Mouse (Mus musculus) heart, embryonic 16.5 days (tissue): ENCODE measurements around the gene Krt17. TPM values are rescaled to one million over a fixed set of nuclear protein-coding genes. Genes with fewer than 3 reads are reported as not detected.
"Not testable (repeated sequence)": the region's sequence is repeated elsewhere in the genome, so short reads cannot be mapped to it uniquely, and the experiment has no call there.

Experiments used
- ATAC-seq: fragments of 200-750 bp; cut with Nextera tagmentation; replicated peaks from 2 replicates; pipeline ENCODE4 v1.8.0; 2017; ENCODE audit warnings: moderate number of reproducible peaks; ENCODE audit not compliant: insufficient read depth, low FRiP score; ENCODE audit errors: extremely low read depth
- H3K27ac ChIP-seq: fragments of 300-500 bp; sonication (generic); 2 replicates; pipeline ENCODE4 v1.5.1; 2014; ENCODE audit warnings: mild to moderate bottlenecking, low read length, control low read depth, moderate library complexity
- H3K27me3 ChIP-seq: fragments of 300-500 bp; sonication (generic); 2 replicates; pipeline ENCODE4 v1.6.1; 2014; ENCODE audit warnings: low read length, mixed read lengths; ENCODE audit not compliant: control insufficient read depth, insufficient read depth
- H3K36me3 ChIP-seq: fragments of 300-500 bp; sonication (generic); 2 replicates; pipeline ENCODE4 v1.6.1; 2014; ENCODE audit not compliant: control insufficient read depth, insufficient read depth
- H3K4me1 ChIP-seq: fragments of 300-500 bp; sonication (generic); 2 replicates; pipeline ENCODE4 v1.6.1; 2014; ENCODE audit warnings: low read length, mixed read lengths; ENCODE audit not compliant: control insufficient read depth, insufficient read depth
- H3K4me2 ChIP-seq: fragments of 300-500 bp; sonication (generic); 2 replicates; pipeline ENCODE4 v1.6.1; 2014; ENCODE audit warnings: low read depth, mild to moderate bottlenecking, control low read depth, low read length
- H3K4me3 ChIP-seq: fragments of 300-500 bp; sonication (generic); 2 replicates; pipeline ENCODE4 v1.5.1; 2014; ENCODE audit warnings: mild to moderate bottlenecking, control low read depth, low read length
- H3K9ac ChIP-seq: fragments of 300-500 bp; sonication (generic); 2 replicates; pipeline ENCODE4 v1.6.1; 2014; ENCODE audit warnings: low read length, control low read depth
- H3K9me3 ChIP-seq: fragments of 300-500 bp; sonication (generic); replicated peaks from 2 replicates; pipeline ENCODE4 v1.6.1; 2016; ENCODE audit warnings: low read length; ENCODE audit not compliant: control insufficient read depth
- WGBS: fragments of 180-500 bp; shearing (Covaris S2); extraction: QIAGEN DNeasy Blood & Tissue Kit; methylation state at CpG from one replicate; pipeline ENCODE4 v1.1.7; 2014; 5-methylcytosine and 5-hydroxymethylcytosine counted together
- polyA plus RNA-seq: library from polyadenylated mRNA; unstranded; fragments of >200 nt; fragmentation: Nextera tagmentation; extraction: Ambion mirVana; gene quantifications from 2 replicates; pipeline ENCODE4 v1.2.1, GENCODE M21; 2015

Krt17 gene
- polyA plus RNA-seq, 1 experiment from 2014 or later = 58.5 TPM

DNA sequence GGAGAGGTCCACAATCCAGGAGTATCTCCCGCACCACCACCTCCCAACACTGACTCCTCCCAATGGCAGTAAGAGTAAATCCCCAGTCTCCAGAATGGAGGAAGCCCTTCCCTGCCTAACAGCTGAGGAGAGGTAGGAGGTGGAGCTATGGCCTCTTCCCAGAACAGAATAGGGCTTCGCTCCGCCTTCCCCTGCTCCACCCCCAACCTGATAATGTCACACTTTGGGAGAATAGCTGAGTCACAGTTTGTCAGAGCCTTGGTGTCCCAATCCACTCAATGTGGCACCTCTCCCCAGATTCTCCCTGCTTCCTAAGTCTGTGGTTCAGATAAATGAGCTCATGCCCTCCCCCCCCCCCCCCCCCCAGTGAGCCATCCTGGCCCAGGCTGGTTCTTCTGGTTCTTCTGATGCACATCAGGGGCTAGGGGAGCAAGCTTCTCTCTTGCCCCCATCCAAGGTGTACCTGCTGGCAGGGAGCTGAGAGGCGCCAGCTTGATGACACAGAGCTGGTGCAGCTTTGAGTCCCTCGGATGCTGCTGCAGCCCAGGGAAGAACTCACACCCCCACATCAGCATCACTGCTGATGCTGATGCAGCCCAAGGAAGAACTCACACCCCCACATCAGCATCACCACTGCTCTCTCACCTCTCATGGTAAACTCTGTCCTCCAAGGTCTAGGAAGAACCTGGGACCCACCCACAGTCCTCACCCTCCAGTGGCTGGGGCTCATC lies 6.3 kb downstream of the Krt17 start:
- Histone ChIP-seq H3K9ac (no peak overlapping the region), H3K27me3 (no peaks in the 10 kb centered on the region), H3K4me3 (no peak overlapping the region), H3K27ac (no peak overlapping the region), H3K36me3 (no peaks in the 10 kb centered on the region), H3K4me2 (no peak overlapping the region), H3K9me3 (no peaks in the 10 kb centered on the region), H3K4me1 (no peaks in the 10 kb centered on the region)
- ATAC-seq = no peak
- 53% methylated on average over 5 of the region's 5 CpGs for WGBS

DNA sequence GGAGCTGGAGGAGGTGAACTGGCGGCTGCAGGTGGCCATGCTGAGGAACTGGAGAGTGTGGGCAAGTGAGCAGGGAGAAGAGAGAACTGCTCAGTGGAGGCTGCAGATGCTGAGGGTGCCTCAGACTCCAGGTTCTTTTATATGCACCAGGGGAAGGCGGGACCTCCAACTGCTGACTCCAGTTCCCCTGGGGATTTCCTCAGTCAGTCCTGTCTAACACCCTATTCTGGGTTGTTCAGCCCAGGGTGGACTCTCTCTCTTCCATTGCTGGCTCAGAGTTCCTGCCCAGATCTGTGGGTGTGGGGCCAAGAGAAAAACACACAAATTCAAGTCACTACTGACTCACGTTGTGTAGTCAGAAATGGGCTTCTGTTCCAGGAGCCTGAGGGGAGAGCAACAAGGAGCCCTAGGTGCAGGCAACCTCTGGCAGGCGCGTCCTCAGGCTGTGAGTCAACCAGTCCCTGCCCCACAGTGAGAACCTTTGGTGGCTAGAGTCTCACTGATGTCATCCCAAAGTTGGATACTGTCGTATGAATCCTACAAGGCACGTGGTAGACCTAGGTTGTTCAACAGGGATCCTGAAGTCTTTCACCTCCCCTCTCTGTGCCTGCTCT lies 11.9 kb downstream of the Krt17 start, which contains the start of gene Krt16:
Gene Krt16, minus strand, starts transcription at position 51 of the 614 bp plus-strand sequence.
- no peaks in the 10 kb centered on the region for H3K4me1 ChIP-seq
- no peaks in the 10 kb centered on the region for H3K9me3 ChIP-seq
- no peak within 1 kb of the TSS for H3K27ac ChIP-seq
- H3K27me3 ChIP-seq = no peaks in the 10 kb centered on the region
- no peaks in the 10 kb centered on the region for H3K36me3 ChIP-seq
- H3K4me3 ChIP-seq = no peak within 1 kb of the TSS
- no peak within 1 kb of the TSS for H3K9ac ChIP-seq
- ATAC-seq = no peak
- 68% methylated on average over 7 of the region's 7 CpGs for WGBS
- no peak within 1 kb of the TSS for H3K4me2 ChIP-seq

DNA sequence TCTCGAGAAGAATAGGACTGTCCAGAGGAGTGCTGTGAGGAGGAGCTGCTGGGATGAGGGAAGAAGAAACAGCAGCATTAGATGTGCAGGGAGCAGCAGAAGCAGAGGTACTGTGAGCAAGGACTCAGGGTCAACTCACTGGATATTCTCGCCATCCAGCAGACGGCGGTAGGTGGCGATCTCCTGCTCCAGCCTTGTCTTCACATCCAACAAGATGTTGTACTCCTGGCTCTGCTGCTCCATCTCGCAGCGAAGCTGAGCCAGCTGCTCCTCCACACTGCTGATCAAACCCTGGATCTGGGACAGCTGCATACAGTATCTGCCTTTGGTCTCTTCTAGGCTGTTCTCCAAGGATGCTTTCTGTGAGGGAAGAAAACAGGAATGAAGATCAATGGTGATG lies 14.4 kb downstream of the Krt17 start:
- H3K4me3 ChIP-seq, H3K36me3 ChIP-seq, ATAC-seq, H3K9ac ChIP-seq, H3K4me1 ChIP-seq, H3K27me3 ChIP-seq, H3K4me2 ChIP-seq, H3K27ac ChIP-seq, H3K9me3 ChIP-seq: not testable (repeated sequence)
- 60% methylated on average over 7 of the region's 7 CpGs for WGBS

DNA sequence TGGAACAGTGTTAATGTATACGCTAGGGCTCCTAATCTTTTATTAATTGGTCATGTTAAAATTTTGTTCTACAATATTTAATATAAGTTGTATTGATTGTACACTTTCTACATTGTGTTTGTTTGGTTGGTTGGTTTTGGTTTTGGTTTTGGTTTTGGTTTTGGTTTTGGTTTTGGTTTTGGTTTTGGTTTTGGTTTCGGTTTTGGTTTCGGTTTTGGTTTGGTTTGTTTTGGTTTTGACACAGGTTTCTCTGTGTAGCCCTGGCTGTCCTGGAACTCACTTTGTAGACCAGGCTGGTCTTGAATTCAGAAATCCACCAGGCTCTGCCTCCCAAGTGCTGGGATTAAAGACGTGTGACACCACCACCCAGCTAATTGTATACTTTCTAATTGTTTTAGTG lies 20.6 kb downstream of the Krt17 start:
- not testable (repeated sequence) for H3K36me3 ChIP-seq, H3K9ac ChIP-seq, H3K4me1 ChIP-seq, ATAC-seq, H3K9me3 ChIP-seq, H3K4me3 ChIP-seq, H3K27me3 ChIP-seq, H3K27ac ChIP-seq, H3K4me2 ChIP-seq
- WGBS = 85% methylated on average over 4 of the region's 4 CpGs

DNA sequence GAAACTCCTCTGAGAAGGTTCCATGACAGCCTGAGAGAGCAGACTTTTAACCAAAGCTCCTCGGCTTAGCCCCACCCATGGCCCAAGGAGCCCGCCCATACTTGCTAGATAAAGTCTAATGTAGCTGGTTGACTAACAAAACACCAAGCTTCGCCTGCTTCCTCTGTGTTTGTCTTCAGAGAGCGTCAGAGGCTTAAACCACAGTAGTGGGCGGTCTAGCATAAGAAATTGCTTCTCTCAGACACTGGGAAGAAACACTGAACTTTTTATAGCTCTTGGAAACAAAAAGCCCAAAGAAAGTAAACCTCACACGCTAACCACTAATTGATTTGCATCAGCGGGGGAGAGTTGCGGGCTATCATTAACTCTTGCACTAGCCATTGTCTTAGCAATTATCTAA lies 39.1 kb downstream of the Krt17 start:
- H3K27me3 ChIP-seq = no peaks in the 10 kb centered on the region
- no peaks in the 10 kb centered on the region for H3K36me3 ChIP-seq
- H3K4me1 ChIP-seq = no peaks in the 10 kb centered on the region
- H3K27ac ChIP-seq = no peak overlapping the region
- no peak overlapping the region for H3K4me3 ChIP-seq
- no peak overlapping the region for H3K4me2 ChIP-seq
- WGBS = 63% methylated on average over 8 of the region's 8 CpGs
- H3K9ac ChIP-seq = no peak overlapping the region
- ATAC-seq = no peak
- H3K9me3 ChIP-seq = 0 out of 2 replicates have a peak, but pooled peaks cover 4% of the 10 kb centered on the region

DNA sequence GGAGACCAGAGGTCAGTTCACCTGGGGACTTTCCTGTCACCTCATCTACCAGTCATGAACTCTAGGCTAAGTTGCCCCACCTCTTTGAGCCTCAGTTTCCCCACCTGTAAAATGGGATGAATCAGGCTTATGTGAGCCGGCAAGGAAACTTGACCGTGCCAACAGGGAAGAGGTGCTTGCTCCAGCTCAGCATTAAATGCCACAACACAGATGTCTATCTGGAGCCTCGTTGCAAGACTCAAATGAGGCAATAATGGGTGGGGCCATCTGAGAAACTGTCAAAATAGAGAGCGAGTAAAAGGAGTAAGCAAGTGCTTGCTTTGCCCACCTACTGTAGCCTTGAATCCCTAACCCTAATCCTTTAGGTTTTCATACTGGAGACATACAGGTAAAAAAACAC lies 41.5 kb downstream of the Krt17 start:
- no peak for ATAC-seq
- Histone ChIP-seq H3K4me3 (no peak overlapping the region), H3K9me3 (no peaks in the 10 kb centered on the region), H3K9ac (no peak overlapping the region), H3K27ac (no peak overlapping the region), H3K27me3 (no peaks in the 10 kb centered on the region), H3K4me1 (no peaks in the 10 kb centered on the region), H3K36me3 (no peaks in the 10 kb centered on the region), H3K4me2 (no peak overlapping the region)
- WGBS = 78% methylated on average over 4 of the region's 4 CpGs

DNA sequence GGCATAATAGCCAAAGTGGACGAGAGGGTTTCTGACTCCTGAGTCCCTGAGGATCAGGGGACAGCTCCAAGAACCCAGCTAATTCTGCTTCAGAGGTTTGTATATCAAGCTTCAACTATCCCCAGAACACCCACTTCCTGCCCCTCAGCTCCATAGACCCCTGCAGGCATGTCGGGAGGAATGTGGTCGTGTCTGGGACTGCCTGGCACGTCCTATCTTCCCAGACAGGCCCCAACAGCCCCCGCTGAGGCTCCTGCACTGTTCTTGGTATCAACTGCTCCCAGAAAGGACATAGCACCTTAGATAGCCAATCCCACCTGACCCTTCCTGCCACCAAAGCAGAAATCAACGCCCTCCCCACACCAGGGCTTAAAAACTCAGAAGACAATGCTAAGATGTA lies 52.3 kb downstream of the Krt17 start:
- no peaks in the 10 kb centered on the region for H3K9me3 ChIP-seq
- peaks cover 5% of the 10 kb centered on the region for H3K27me3 ChIP-seq
- no peak overlapping the region for H3K4me3 ChIP-seq
- H3K4me1 ChIP-seq = no peaks in the 10 kb centered on the region
- no peaks in the 10 kb centered on the region for H3K36me3 ChIP-seq
- no peak for ATAC-seq
- H3K27ac ChIP-seq = no peak overlapping the region
- no peak overlapping the region for H3K4me2 ChIP-seq
- H3K9ac ChIP-seq = no peak overlapping the region
- WGBS = 20% methylated on average over 6 of the region's 6 CpGs

DNA sequence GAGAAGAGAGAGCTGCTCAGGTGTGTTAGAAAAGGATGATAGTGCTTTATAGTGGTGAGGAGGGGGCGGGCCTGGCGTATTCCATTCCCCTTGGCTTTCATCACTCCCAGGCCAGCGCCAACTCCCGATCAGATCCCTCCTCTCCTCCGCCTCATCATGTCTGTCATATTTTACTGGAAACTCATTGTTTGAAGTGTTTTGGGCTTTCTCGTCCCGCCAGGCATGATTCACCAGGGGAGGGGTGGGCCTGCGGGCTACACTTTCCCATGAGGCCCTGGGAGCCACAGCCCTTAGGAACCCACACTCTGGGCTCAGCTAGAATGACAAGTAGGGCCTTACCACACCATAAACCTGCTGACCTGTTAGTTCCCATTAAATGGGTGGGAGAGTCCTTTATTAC lies 53.3 kb downstream of the Krt17 start, which contains the start of gene Krt14:
Gene Krt14, minus strand, starts transcription at position 51 of the 400 bp plus-strand sequence.
- Histone ChIP-seq H3K27me3 (peaks cover 5% of the 10 kb centered on the region), H3K4me2 (no peak within 1 kb of the TSS), H3K4me3 (no peak within 1 kb of the TSS), H3K27ac (no peak within 1 kb of the TSS), H3K36me3 (no peaks in the 10 kb centered on the region), H3K4me1 (no peaks in the 10 kb centered on the region), H3K9ac (no peak within 1 kb of the TSS), H3K9me3 (no peaks in the 10 kb centered on the region)
- WGBS = 78% methylated on average over 8 of the region's 8 CpGs
- no peak for ATAC-seq
